7 mouse cellular contexts compared by ENCODE assay signal in the genomic region with DNA sequence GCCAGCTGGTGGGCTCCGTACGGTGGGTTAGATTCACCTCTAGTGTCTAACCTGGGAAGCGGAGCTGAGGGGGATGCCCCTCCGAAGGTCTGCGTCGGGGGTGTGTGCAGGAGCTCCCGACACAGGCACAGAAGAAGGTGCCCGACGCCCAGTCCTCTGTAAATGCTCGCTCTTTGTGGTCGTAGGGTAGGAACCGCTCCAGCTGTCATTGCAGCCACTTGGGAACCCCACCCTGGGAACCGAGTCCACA. TPM values are rescaled to one million over a fixed set of nuclear protein-coding genes. Genes with fewer than 3 reads are reported as not detected.
DNase-seq lines count a peak whose midpoint lies in the region; ATAC-seq and TF ChIP-seq lines count a peak whose summit lies in the region.

No protein-coding gene starts in this region.

- peak; percentile 5 for ATAC-seq in lung, postnatal 0 days
- ATAC-seq in embryonic facial prominence, embryonic 15.5 days (ENCODE audit: insufficient number of reproducible peaks, low FRiP score, low TSS enrichment, low read depth), result no peak
- ATAC-seq in inflammation-experienced regulatory T-cells, adult 6 months, result peak; percentile 37
- ATAC-seq in midbrain, embryonic 16.5 days, result peak; percentile 60

- WGBS in lung, postnatal 0 days, result 0% methylated on average over 11 of the region's 13 CpGs
- WGBS in embryonic facial prominence, embryonic 15.5 days, result 1% methylated on average over 13 of the region's 13 CpGs
- WGBS in midbrain, embryonic 16.5 days, result under 1% methylated on average over 13 of the region's 13 CpGs

- H3K36me3 ChIP-seq in lung, postnatal 0 days (ENCODE audit: insufficient read depth, low read length), result peaks cover 29% of the 10 kb centered on the region
- peaks cover 36% of the 10 kb centered on the region for H3K36me3 ChIP-seq in embryonic facial prominence, embryonic 15.5 days
- H3K36me3 ChIP-seq in midbrain, embryonic 16.5 days (ENCODE audit: control insufficient read depth, insufficient read depth, low read length), result peaks cover 20% of the 10 kb centered on the region

- no peak for DNase-seq in lung, postnatal 0 days (ENCODE audit: low spot score)
- DNase-seq in lung, postnatal 36 days, result no peak
- no peak for DNase-seq in frontal cortex, postnatal 25 days (ENCODE audit: low spot score in 2 of 2)
- DNase-seq in frontal cortex, postnatal 36 days (ENCODE audit: low spot score in 2 of 2), result no peak

- peak overlapping the region; percentile 55 for H3K4me2 ChIP-seq in lung, postnatal 0 days (replicated peaks; ENCODE audit: low read depth, low read length)
- peak overlapping the region; percentile 52 for H3K4me2 ChIP-seq in embryonic facial prominence, embryonic 15.5 days (replicated peaks)
- peak overlapping the region; percentile 81 for H3K4me2 ChIP-seq in midbrain, embryonic 16.5 days (ENCODE audit: low read length)

- TF ChIP-seq EP300 in lung, postnatal 0 days (IDR thresholded peaks at IDR 0.05), result no peak

- TF ChIP-seq CTCF in lung, postnatal 0 days (IDR thresholded peaks at IDR 0.05), result no peak

- H3K27ac ChIP-seq in lung, postnatal 0 days (ENCODE audit: low read length), result peak overlapping the region; percentile 96
- H3K27ac ChIP-seq in embryonic facial prominence, embryonic 15.5 days (replicated peaks), result peak overlapping the region; percentile 93
- H3K27ac ChIP-seq in midbrain, embryonic 16.5 days (ENCODE audit: low read length), result peak overlapping the region; percentile 95

- peak overlapping the region; percentile 100 for H3K9ac ChIP-seq in lung, postnatal 0 days (replicated peaks; ENCODE audit: low read depth)
- H3K9ac ChIP-seq in embryonic facial prominence, embryonic 15.5 days, result peak overlapping the region; percentile 94
- peak overlapping the region; percentile 100 for H3K9ac ChIP-seq in midbrain, embryonic 16.5 days (ENCODE audit: low read depth, low read length)

- H3K4me1 ChIP-seq in lung, postnatal 0 days (ENCODE audit: insufficient read depth, low read depth, low read length), result peaks cover 11% of the 10 kb centered on the region; the same call in 1 of the 2 replicates
- peaks cover 27% of the 10 kb centered on the region for H3K4me1 ChIP-seq in embryonic facial prominence, embryonic 15.5 days
- H3K4me1 ChIP-seq in midbrain, embryonic 16.5 days (ENCODE audit: control insufficient read depth, insufficient read depth, low read length), result peaks cover 20% of the 10 kb centered on the region

- no peaks in the 10 kb centered on the region for H3K27me3 ChIP-seq in lung, postnatal 0 days (replicated peaks; ENCODE audit: insufficient read depth, low read length)
- H3K27me3 ChIP-seq in embryonic facial prominence, embryonic 15.5 days, result no peaks in the 10 kb centered on the region
- H3K27me3 ChIP-seq in midbrain, embryonic 16.5 days (ENCODE audit: control insufficient read depth, insufficient read depth, low read depth, low read length), result no peaks in the 10 kb centered on the region

- no peaks in the 10 kb centered on the region for H3K9me3 ChIP-seq in lung, postnatal 0 days (ENCODE audit: low read length)
- no peaks in the 10 kb centered on the region for H3K9me3 ChIP-seq in embryonic facial prominence, embryonic 15.5 days (replicated peaks)
- H3K9me3 ChIP-seq in midbrain, embryonic 16.5 days (replicated peaks; ENCODE audit: control insufficient read depth, low read length, poor library complexity, severe bottlenecking), result no peaks in the 10 kb centered on the region

- peak overlapping the region; percentile 100 for H3K4me3 ChIP-seq in lung, postnatal 0 days (ENCODE audit: low read depth, low read length)
- peak overlapping the region; percentile 85 for H3K4me3 ChIP-seq in embryonic facial prominence, embryonic 15.5 days (replicated peaks)
- peak overlapping the region; percentile 96 for H3K4me3 ChIP-seq in midbrain, embryonic 16.5 days (ENCODE audit: low read depth, low read length)

RNA-seq across cellular contexts. Expression of gene Xbp1, which starts 0.7 kb away (rescaled TPM):
- 211 and 242 TPM in 2 replicates for polyA plus RNA-seq in lung, postnatal 0 days (2015; fragmentation: Nextera tagmentation; extraction: Ambion mirVana)
- 209 and 218 TPM in 2 replicates for polyA plus RNA-seq in embryonic facial prominence, embryonic 15.5 days (2015; fragmentation: Nextera tagmentation; extraction: Ambion mirVana)
- 10 to 100 TPM; 41.8 to 48.9 (median 45.0) TPM for polyA plus RNA-seq in inflammation-experienced regulatory T-cells, adult 6 months (2017; shearing (Covaris generic))
- polyA plus RNA-seq in midbrain, embryonic 16.5 days (2015; fragmentation: Nextera tagmentation; extraction: Ambion mirVana), result 145 and 156 TPM in 2 replicates

RNA-seq across cellular contexts. Expression of gene Ccdc117, which starts 20.8 kb away (rescaled TPM):
- polyA plus RNA-seq in lung, postnatal 0 days (2015; fragmentation: Nextera tagmentation; extraction: Ambion mirVana), result 13.4 and 13.9 TPM in 2 replicates
- polyA plus RNA-seq in embryonic facial prominence, embryonic 15.5 days (2015; fragmentation: Nextera tagmentation; extraction: Ambion mirVana), result 17.7 and 19.2 TPM in 2 replicates
- 1 to 10 TPM; 3.3 to 5.9 (median 3.6) TPM for polyA plus RNA-seq in inflammation-experienced regulatory T-cells, adult 6 months (2017; shearing (Covaris generic))
- 9.9 and 10.6 TPM in 2 replicates for polyA plus RNA-seq in midbrain, embryonic 16.5 days (2015; fragmentation: Nextera tagmentation; extraction: Ambion mirVana)

RNA-seq across cellular contexts. Expression of gene Ankrd36, which starts 48.3 kb away (rescaled TPM):
- polyA plus RNA-seq in lung, postnatal 0 days (2015; fragmentation: Nextera tagmentation; extraction: Ambion mirVana), result 0.15 TPM in 1 of 2 replicates, not detected in the other
- polyA plus RNA-seq in embryonic facial prominence, embryonic 15.5 days (2015; fragmentation: Nextera tagmentation; extraction: Ambion mirVana), result not detected in 2 replicates
- not detected for polyA plus RNA-seq in inflammation-experienced regulatory T-cells, adult 6 months (2017; shearing (Covaris generic))
- polyA plus RNA-seq in midbrain, embryonic 16.5 days (2015; fragmentation: Nextera tagmentation; extraction: Ambion mirVana), result not detected in 2 replicates
